Mouse (Mus musculus): ENCODE data around the gene Cd72. TPM values are rescaled to one million over a fixed set of nuclear protein-coding genes. Genes with fewer than 3 reads are reported as not detected.

Cd72 gene
- polyA plus RNA-seq, 1 experiment from 2014 or later = 5.1 TPM

DNA sequence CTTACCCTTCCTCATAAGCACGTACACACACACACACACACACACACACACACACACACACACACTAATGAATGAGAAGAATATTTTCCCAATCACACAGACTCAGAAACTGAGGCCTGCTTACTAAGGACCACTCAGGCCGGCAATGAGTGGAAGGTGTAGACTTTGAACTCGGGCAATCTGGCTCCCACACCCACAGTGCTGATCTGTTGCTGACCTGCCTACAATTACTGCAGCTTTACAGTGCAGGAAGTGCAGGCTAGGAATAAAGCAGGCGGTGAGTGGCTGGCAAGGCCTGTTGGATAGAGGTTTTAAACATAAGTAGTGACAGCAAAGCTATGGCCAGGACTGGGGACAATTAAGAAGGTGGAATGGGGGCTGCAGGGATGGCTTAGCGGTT is 26.6 kb upstream of the Cd72 start:
- Histone ChIP-seq H3K4me1 (ENCODE audit: control insufficient read depth, insufficient read depth, low read depth, low read length) (peaks cover 3% of the 10 kb centered on the region), H3K27me3 (replicated peaks; ENCODE audit: control insufficient read depth, insufficient read depth, low read length) (no peaks in the 10 kb centered on the region), H3K9me3 (ENCODE audit: control insufficient read depth, low read length) (no peaks in the 10 kb centered on the region), H3K4me2 (ENCODE audit: low read length) (no peak overlapping the region), H3K36me3 (ENCODE audit: control insufficient read depth, insufficient read depth, low read length) (no peaks in the 10 kb centered on the region), H3K27ac (ENCODE audit: low read depth, low read length) (no peak overlapping the region), H3K4me3 (ENCODE audit: low read length) (no peak overlapping the region), H3K9ac (ENCODE audit: low read depth, low read length) (no peak overlapping the region)
- WGBS = 93% methylated on average over 5 of the region's 5 CpGs
- no peak for ATAC-seq

DNA sequence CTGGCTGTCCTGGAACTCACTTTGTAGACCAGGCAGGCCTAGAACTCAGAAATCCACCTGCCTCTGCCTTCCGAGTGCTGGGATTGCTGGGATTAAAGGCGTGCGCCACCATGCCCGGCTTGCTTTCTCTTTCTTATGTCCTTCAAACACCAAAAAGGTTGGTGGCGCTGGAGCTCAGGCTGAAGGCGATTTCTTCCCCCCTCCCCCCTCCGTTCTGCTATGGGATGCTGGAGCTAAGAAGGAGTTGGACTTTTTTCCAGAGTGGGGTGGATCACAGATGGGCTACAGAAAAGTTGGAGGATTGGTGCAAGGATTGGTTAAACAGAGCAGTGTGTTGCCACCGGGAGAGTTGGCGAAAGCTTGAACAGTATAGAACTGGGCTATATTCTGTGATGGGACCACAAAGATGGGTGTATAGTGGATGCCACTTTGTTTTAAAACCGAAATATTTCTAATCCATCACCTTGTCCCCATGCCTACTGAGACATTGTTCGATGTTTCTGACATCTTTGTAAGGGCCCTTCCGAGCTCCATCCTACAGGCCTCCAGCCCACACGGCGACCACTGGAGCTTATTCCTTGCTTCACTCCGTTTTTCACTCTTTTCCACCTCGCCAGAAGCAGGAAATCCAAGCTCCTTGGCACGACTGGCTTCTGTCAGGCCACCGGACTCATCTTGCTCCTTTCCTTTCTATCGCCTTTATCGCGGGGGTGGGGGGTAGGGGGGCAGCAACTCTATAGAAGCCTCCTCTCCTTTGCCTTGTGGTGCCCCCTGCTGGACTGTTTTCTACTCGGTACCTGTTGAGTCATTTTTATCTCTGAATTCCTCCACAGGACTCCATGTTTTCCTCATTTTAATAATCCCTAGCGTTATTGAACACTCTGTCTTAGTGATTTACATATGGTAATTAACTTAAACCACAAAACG is 24.7 kb upstream of the Cd72 start:
- no peak for ATAC-seq
- 48% methylated on average over 24 of the region's 24 CpGs for WGBS
- H3K27me3 ChIP-seq (replicated peaks; ENCODE audit: control insufficient read depth, insufficient read depth, low read length) = no peaks in the 10 kb centered on the region
- H3K36me3 ChIP-seq (ENCODE audit: control insufficient read depth, insufficient read depth, low read length) = no peaks in the 10 kb centered on the region
- H3K4me1 ChIP-seq (ENCODE audit: control insufficient read depth, insufficient read depth, low read depth, low read length) = peaks cover 3% of the 10 kb centered on the region
- peak overlapping the region; percentile 37 for H3K4me2 ChIP-seq (ENCODE audit: low read length)
- H3K9ac ChIP-seq (ENCODE audit: low read depth, low read length) = no peak overlapping the region; the same call in 1 of the 2 replicates
- no peak overlapping the region for H3K4me3 ChIP-seq (ENCODE audit: low read length)
- no peak overlapping the region for H3K27ac ChIP-seq (ENCODE audit: low read depth, low read length)
- no peaks in the 10 kb centered on the region for H3K9me3 ChIP-seq (ENCODE audit: control insufficient read depth, low read length)

DNA sequence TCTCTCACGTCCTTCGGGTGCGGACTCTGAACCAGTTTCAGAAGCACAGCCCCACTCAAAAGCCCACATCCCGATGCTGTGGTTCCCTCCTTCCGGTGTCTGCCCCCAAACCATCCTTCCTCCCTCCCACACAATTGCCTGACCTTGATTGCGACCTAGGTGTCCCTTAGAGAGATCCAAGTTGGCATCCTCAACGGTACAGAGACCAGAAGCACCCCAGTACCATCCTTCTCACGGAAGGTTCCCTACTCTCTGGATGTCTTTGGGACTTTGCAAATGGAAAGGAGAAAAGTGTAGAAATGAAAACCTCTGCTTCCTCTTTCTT is 24.1 kb upstream of the Cd72 start:
- ATAC-seq = no peak
- Histone ChIP-seq H3K27ac (ENCODE audit: low read depth, low read length) (no peak overlapping the region), H3K4me1 (ENCODE audit: control insufficient read depth, insufficient read depth, low read depth, low read length) (peaks cover 3% of the 10 kb centered on the region), H3K4me3 (ENCODE audit: low read length) (peak overlapping the region; percentile 41), H3K9ac (ENCODE audit: low read depth, low read length) (peak overlapping the region; percentile 59), H3K9me3 (ENCODE audit: control insufficient read depth, low read length) (no peaks in the 10 kb centered on the region), H3K27me3 (replicated peaks; ENCODE audit: control insufficient read depth, insufficient read depth, low read length) (no peaks in the 10 kb centered on the region), H3K4me2 (ENCODE audit: low read length) (peak overlapping the region; percentile 63), H3K36me3 (ENCODE audit: control insufficient read depth, insufficient read depth, low read length) (no peaks in the 10 kb centered on the region)
- WGBS = 57% methylated on average over 8 of the region's 8 CpGs

DNA sequence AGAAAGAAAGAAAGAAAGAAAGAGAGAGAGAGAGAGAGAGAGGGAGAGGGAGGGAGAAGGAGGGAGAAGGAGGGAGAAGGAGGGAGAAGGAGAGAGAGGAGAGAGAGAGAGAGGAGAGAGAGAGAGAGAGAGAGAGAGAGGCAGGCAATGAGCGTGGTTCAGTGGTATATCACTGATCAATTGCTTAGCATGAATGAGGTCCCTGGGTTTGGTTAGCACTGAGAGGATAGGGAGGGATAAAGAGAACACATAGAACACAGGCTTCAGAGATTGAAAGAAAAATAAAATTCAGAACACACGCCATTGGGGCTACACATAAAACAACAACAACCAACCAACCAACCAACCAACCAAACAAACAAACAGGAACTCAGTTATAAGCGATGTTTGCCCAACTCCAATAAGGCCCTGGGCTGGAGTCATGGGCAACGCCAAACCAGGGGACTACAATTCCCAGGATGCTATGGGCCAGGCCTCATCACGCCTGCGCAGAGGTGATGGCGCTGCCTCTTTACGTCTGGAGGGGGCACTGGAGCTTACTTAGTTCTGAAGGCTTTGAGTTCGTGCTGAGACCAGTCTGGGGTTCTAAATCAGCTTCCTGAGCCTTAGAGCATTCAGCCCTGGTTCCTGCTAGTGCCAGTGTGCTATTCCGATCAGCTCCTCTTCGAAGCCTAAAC is 23.6 kb upstream of the Cd72 start:
- peak overlapping the region; percentile 41 for H3K4me3 ChIP-seq (ENCODE audit: low read length)
- peak; percentile 97 for ATAC-seq
- WGBS = 19% methylated on average over 11 of the region's 11 CpGs
- H3K27ac ChIP-seq (ENCODE audit: low read depth, low read length) = no peak overlapping the region
- H3K27me3 ChIP-seq (replicated peaks; ENCODE audit: control insufficient read depth, insufficient read depth, low read length) = no peaks in the 10 kb centered on the region
- no peaks in the 10 kb centered on the region for H3K36me3 ChIP-seq (ENCODE audit: control insufficient read depth, insufficient read depth, low read length)
- H3K9me3 ChIP-seq (ENCODE audit: control insufficient read depth, low read length) = no peaks in the 10 kb centered on the region
- H3K9ac ChIP-seq (ENCODE audit: low read depth, low read length) = peak overlapping the region; percentile 59
- H3K4me1 ChIP-seq (ENCODE audit: control insufficient read depth, insufficient read depth, low read depth, low read length) = peaks cover 3% of the 10 kb centered on the region
- H3K4me2 ChIP-seq (ENCODE audit: low read length) = peak overlapping the region; percentile 63

DNA sequence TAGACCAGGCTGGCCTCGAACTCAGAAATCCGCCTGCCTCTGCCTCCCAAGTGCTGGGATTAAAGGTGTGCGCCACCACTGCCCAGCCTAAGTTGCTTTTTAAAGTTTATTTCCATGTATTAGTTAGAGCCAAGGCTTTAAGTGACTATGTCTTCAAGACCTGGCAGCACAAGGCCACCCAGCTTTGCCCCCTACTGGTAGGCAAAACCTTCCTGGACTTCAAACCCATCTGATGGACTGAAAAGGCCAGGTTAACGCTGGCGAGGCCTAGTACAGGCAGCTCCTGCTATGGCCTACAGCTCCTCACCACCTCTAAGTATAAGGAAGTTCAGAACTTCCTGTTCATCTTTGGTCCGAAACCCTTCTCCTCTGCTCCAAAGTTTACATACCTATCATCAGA is 22.2 kb upstream of the Cd72 start:
- Histone ChIP-seq H3K36me3 (ENCODE audit: control insufficient read depth, insufficient read depth, low read length) (no peaks in the 10 kb centered on the region), H3K9ac (ENCODE audit: low read depth, low read length) (no peak overlapping the region), H3K4me2 (ENCODE audit: low read length) (no peak overlapping the region), H3K4me1 (ENCODE audit: control insufficient read depth, insufficient read depth, low read depth, low read length) (peaks cover 3% of the 10 kb centered on the region), H3K9me3 (ENCODE audit: control insufficient read depth, low read length) (no peaks in the 10 kb centered on the region), H3K27me3 (replicated peaks; ENCODE audit: control insufficient read depth, insufficient read depth, low read length) (no peaks in the 10 kb centered on the region), H3K4me3 (ENCODE audit: low read length) (no peak overlapping the region), H3K27ac (ENCODE audit: low read depth, low read length) (no peak overlapping the region)
- no peak for ATAC-seq
- WGBS = 88% methylated on average over 6 of the region's 6 CpGs

DNA sequence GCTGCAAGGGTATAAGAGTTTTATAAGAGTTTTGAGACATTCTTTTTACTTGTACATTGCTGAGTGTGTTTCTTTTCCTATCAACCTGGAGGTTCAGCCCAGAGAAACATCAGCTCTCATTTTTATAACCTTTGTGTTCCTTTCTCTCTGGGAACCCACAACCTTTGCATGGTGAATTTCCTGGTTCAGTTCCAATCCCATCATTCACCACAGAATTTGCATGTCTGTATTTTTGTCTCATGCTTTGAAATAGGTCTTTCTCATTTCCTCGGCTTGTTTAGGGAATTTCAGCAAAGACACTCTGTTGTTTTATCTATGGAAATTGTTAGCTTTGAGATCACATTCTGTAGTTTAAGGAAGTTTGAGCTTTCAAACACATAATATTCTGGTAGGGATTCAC is 19.2 kb upstream of the Cd72 start:
- H3K4me2 ChIP-seq (ENCODE audit: low read length) = no peak overlapping the region
- no peak overlapping the region for H3K9ac ChIP-seq (ENCODE audit: low read depth, low read length)
- H3K27ac ChIP-seq (ENCODE audit: low read depth, low read length) = no peak overlapping the region
- H3K36me3 ChIP-seq (ENCODE audit: control insufficient read depth, insufficient read depth, low read length) = no peaks in the 10 kb centered on the region
- H3K4me1 ChIP-seq (ENCODE audit: control insufficient read depth, insufficient read depth, low read depth, low read length) = peaks cover 3% of the 10 kb centered on the region
- WGBS = 77% methylated on average over 1 of the region's 1 CpGs
- H3K9me3 ChIP-seq (ENCODE audit: control insufficient read depth, low read length) = no peaks in the 10 kb centered on the region
- no peaks in the 10 kb centered on the region for H3K27me3 ChIP-seq (replicated peaks; ENCODE audit: control insufficient read depth, insufficient read depth, low read length)
- H3K4me3 ChIP-seq (ENCODE audit: low read length) = no peak overlapping the region
- ATAC-seq = no peak

DNA sequence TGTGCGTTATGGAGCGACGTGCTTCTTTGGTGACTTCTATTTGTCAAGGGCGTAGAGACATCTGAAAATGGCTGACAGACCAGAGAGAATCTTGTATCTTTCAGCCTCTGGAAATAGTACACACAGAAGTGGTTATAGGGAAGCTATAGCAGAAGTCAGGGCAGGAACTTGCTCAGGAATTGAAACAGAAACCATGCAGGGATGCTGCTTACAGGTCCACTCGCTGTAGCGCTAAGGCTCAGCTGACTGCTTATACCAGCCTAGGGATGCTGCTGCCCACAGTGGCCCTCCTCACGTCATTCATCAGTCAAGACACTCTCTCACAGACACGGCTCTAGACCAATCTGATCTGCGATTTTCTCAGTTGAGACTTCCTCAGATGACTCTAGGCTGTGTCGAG is 15.9 kb upstream of the Cd72 start:
- Histone ChIP-seq H3K9ac (ENCODE audit: low read depth, low read length) (no peak overlapping the region), H3K4me2 (ENCODE audit: low read length) (no peak overlapping the region), H3K36me3 (ENCODE audit: control insufficient read depth, insufficient read depth, low read length) (no peaks in the 10 kb centered on the region), H3K27ac (ENCODE audit: low read depth, low read length) (no peak overlapping the region), H3K9me3 (ENCODE audit: control insufficient read depth, low read length) (no peaks in the 10 kb centered on the region), H3K4me1 (ENCODE audit: control insufficient read depth, insufficient read depth, low read depth, low read length) (no peaks in the 10 kb centered on the region), H3K27me3 (replicated peaks; ENCODE audit: control insufficient read depth, insufficient read depth, low read length) (no peaks in the 10 kb centered on the region), H3K4me3 (ENCODE audit: low read length) (no peak overlapping the region)
- 93% methylated on average over 10 of the region's 10 CpGs for WGBS
- ATAC-seq = no peak

DNA sequence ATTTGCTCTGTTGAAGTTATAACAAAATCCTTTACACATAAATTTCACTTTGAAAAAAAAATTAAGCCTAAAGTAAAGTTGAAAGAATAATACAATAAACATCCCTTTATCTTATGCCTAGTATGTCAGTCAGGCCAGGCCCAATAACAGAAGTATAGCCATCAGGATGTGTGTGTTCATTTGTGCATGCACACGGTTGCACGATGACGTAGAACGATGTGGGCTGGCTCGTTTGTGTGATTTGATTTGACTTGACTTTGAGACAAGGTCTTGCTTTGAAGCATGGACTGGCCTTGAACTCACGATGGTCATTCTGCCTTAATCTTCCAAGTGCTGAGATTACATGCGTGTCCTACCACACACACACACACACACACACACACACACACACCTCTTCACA is 12.4 kb upstream of the Cd72 start:
- Histone ChIP-seq H3K4me2 (ENCODE audit: low read length) (no peak overlapping the region), H3K27me3 (replicated peaks; ENCODE audit: control insufficient read depth, insufficient read depth, low read length) (no peaks in the 10 kb centered on the region), H3K27ac (ENCODE audit: low read depth, low read length) (no peak overlapping the region), H3K9me3 (ENCODE audit: control insufficient read depth, low read length) (no peaks in the 10 kb centered on the region), H3K36me3 (ENCODE audit: control insufficient read depth, insufficient read depth, low read length) (no peaks in the 10 kb centered on the region), H3K4me1 (ENCODE audit: control insufficient read depth, insufficient read depth, low read depth, low read length) (no peaks in the 10 kb centered on the region), H3K9ac (ENCODE audit: low read depth, low read length) (no peak overlapping the region), H3K4me3 (ENCODE audit: low read length) (no peak overlapping the region)
- WGBS = 91% methylated on average over 7 of the region's 7 CpGs
- no peak for ATAC-seq

DNA sequence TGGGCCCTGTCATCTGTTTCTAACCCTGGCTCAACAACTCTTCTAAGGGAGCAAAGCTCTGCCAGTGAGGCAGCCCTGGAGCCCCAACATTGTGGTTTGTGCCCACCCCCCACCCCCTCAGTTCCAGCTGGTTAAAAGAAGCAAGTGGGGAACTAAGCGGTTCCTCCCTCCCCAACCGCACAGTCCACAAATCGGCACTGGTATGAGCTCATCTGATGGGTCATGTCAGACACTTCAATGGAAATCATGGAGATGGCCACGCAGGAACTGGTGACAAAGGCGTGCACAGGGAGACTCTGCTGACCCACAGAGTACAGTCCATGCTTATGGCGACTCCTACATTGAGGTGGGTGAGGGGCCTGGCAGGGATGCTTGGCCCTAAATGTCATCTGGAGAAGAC is 11.5 kb upstream of the Cd72 start:
- WGBS = 86% methylated on average over 6 of the region's 6 CpGs
- no peaks in the 10 kb centered on the region for H3K4me1 ChIP-seq (ENCODE audit: control insufficient read depth, insufficient read depth, low read depth, low read length)
- H3K9me3 ChIP-seq (ENCODE audit: control insufficient read depth, low read length) = no peaks in the 10 kb centered on the region
- H3K36me3 ChIP-seq (ENCODE audit: control insufficient read depth, insufficient read depth, low read length) = no peaks in the 10 kb centered on the region
- ATAC-seq = no peak
- H3K27me3 ChIP-seq (replicated peaks; ENCODE audit: control insufficient read depth, insufficient read depth, low read length) = no peaks in the 10 kb centered on the region
- no peak overlapping the region for H3K27ac ChIP-seq (ENCODE audit: low read depth, low read length)
- no peak overlapping the region for H3K4me3 ChIP-seq (ENCODE audit: low read length)
- H3K4me2 ChIP-seq (ENCODE audit: low read length) = no peak overlapping the region
- H3K9ac ChIP-seq (ENCODE audit: low read depth, low read length) = no peak overlapping the region
